In genomic region chr6:3590289-3590904, GRCm38 (mm10) we compare ENCODE assay signal across 21 mouse cellular contexts.
DNase-seq lines count a peak whose midpoint lies in the region; ATAC-seq lines count a peak whose summit lies in the region.
"Had no signal": no experiment of that assay in that cellular context is flagged by ENCODE, and none has a peak within 500 bp of the region (broad histone marks: within the 10 kb centered on the region; RNA-seq: fewer than 3 reads in every experiment).

No protein-coding gene starts in this region.

- no peak for DNase-seq in liver, embryonic 11.5 days (ENCODE audit: low spot score)
- DNase-seq in liver = no peak
- DNase-seq in urinary bladder, postnatal 10 days (ENCODE audit: low spot score) = no peak
- DNase-seq in kidney, adult 8-10 months = no peak
- DNase-seq in right cerebral cortex, postnatal 36 days (ENCODE audit: low spot score in 2 of 2) = no peak
- DNase-seq: adrenal gland, postnatal 14 days; cerebellum, adult 11-12 months; cerebellum, adult 9-10 months; cerebellum, postnatal 25 days; gastrocnemius, postnatal 36 days; heart, adult 2 months had no signal

- no peaks in the 10 kb centered on the region for H3K9me3 ChIP-seq in liver, embryonic 11.5 days (ENCODE audit: control insufficient read depth, low read length)
- H3K9me3 ChIP-seq: embryonic facial prominence, embryonic 10.5 days; forebrain, embryonic 15.5 days; G1E; heart, embryonic 12.5 days; hindbrain, embryonic 15.5 days had no signal

- 0 out of 2 replicates have a peak, but pooled peaks have one; percentile 34 for ATAC-seq in liver, embryonic 11.5 days (replicated peaks; ENCODE audit: low FRiP score)
- peak; percentile 18; the same call in 1 of the 2 replicates for ATAC-seq in common myeloid progenitor, adult 5-6 weeks (replicated peaks; ENCODE audit: low read depth, poor library complexity, severe bottlenecking)
- peak; percentile 85 for ATAC-seq in megakaryocyte-erythroid progenitor cell, adult 5-6 weeks (replicated peaks; ENCODE audit: low FRiP score, low TSS enrichment, poor library complexity, severe bottlenecking)
- ATAC-seq: activated CD4-positive, CD25-positive, alpha-beta regulatory T cell, adult 4 months; forebrain, embryonic 15.5 days; Patski had no signal

- no peak overlapping the region for H3K27ac ChIP-seq in liver, embryonic 11.5 days (ENCODE audit: low read depth, low read length)
- H3K27ac ChIP-seq: embryonic facial prominence, embryonic 10.5 days; forebrain, embryonic 15.5 days; heart, adult 2 months; hindbrain, embryonic 15.5 days had no signal

- no peak overlapping the region for H3K4me3 ChIP-seq in liver, embryonic 11.5 days (ENCODE audit: low read depth, low read length)
- H3K4me3 ChIP-seq: embryonic facial prominence, embryonic 10.5 days; erythroblast, embryonic 14.5 days; forebrain, embryonic 15.5 days; heart, adult 2 months; heart, embryonic 12.5 days; hindbrain, embryonic 15.5 days had no signal

- no peaks in the 10 kb centered on the region for H3K27me3 ChIP-seq in liver, embryonic 11.5 days (replicated peaks; ENCODE audit: control insufficient read depth, insufficient read depth, low read length)
- H3K27me3 ChIP-seq: forebrain, embryonic 15.5 days; heart, embryonic 12.5 days; hindbrain, embryonic 15.5 days; Patski had no signal

- no peaks in the 10 kb centered on the region for H3K4me1 ChIP-seq in liver, embryonic 11.5 days (replicated peaks; ENCODE audit: control insufficient read depth, insufficient read depth, low read length)
- H3K4me1 ChIP-seq: embryonic facial prominence, embryonic 10.5 days; forebrain, embryonic 15.5 days; heart, embryonic 12.5 days; hindbrain, embryonic 15.5 days had no signal

- H3K9ac ChIP-seq in liver, embryonic 11.5 days (ENCODE audit: low read depth, low read length) = no peak overlapping the region
- H3K9ac ChIP-seq: forebrain, embryonic 15.5 days; heart, embryonic 12.5 days; hindbrain, embryonic 15.5 days had no signal

- no peak overlapping the region for H3K4me2 ChIP-seq in liver, embryonic 11.5 days
- H3K4me2 ChIP-seq: forebrain, embryonic 15.5 days; heart, embryonic 12.5 days; hindbrain, embryonic 15.5 days had no signal

- 59% methylated on average over 3 of the region's 3 CpGs for WGBS in liver, embryonic 11.5 days

- H3K36me3 ChIP-seq in liver, embryonic 11.5 days (ENCODE audit: control insufficient read depth, insufficient read depth, low read length) = no peaks in the 10 kb centered on the region; the same call in 1 of the 2 replicates

Comparison
In these comparisons a context has a peak if more than half of its experiments do, and no peak if none do; other contexts are left out.
1. ATAC-seq: peak in every context shown above with its lines; median percentile 85 in megakaryocyte-erythroid progenitor cell, adult 5-6 weeks; 34 in liver, embryonic 11.5 days; 18 in common myeloid progenitor, adult 5-6 weeks.